Mouse (Mus musculus): ENCODE measurements at regions not wholly inside any gene's neighbourhood (a gene's known extent, or its start where the extent isn't known, plus 50 kb on each side); places are given as distances from the start of the nearest gene placed in this dataset.

DNA sequence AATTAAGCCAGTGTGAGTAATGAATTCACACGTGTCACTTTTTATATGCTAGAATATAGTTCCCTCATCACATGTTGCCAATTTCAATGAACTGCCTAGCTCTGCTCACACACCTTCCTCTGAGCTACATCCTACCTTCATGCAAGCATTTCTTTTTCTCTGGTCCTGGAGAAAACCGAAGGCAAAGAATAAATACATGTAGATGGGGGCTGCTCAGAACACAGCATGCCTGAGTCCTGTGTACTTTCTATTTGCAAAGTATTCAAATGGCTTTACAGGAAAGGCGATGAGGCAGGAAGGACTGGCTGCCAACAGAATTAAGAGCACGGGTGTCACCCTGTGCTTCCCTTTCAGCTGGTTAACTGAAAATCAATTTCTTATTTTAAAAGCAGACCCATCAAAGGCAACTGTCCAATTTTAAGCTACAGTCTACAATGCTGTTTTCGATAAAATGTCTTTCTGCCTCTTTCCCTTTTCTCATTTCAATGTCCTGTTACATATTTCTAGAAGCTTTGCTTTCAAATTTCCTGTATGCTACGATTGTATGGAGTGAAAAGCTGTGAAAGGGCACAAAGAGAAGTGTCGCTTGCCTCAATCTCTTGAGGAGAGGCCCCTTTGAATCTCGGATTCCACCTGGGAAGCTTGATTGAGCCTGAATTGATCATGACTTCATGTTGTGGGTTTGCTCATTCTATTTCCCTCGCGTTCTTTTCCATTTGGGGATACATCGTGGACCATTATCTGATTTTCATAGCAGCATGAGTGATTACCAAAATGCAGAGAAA lies 782.6 kb downstream of the Galc start:
- no peak overlapping the region for H3K27ac ChIP-seq (replicated peaks; ENCODE audit: low read depth, low read length)
- H3K4me2 ChIP-seq (ENCODE audit: low read depth, low read length): no peak overlapping the region
- H3K27me3 ChIP-seq (ENCODE audit: control insufficient read depth, insufficient read depth, low read length): no peaks in the 10 kb centered on the region
- no peak overlapping the region for H3K4me3 ChIP-seq (ENCODE audit: low read depth, low read length)
- no peaks in the 10 kb centered on the region for H3K9me3 ChIP-seq (replicated peaks; ENCODE audit: control insufficient read depth, low read length)
- no peaks in the 10 kb centered on the region for H3K36me3 ChIP-seq (replicated peaks; ENCODE audit: control insufficient read depth, insufficient read depth, low read depth, low read length)
- ATAC-seq (replicated peaks; ENCODE audit: insufficient number of reproducible peaks, low FRiP score, low TSS enrichment, low read depth) (no peak), DNase-seq (ENCODE audit: low spot score) (no peak)
- H3K9ac ChIP-seq (replicated peaks; ENCODE audit: low read length): no peak overlapping the region
- WGBS: 61% methylated on average over 11 of the region's 11 CpGs
- no peaks in the 10 kb centered on the region for H3K4me1 ChIP-seq (ENCODE audit: control insufficient read depth, insufficient read depth, low read length)

DNA sequence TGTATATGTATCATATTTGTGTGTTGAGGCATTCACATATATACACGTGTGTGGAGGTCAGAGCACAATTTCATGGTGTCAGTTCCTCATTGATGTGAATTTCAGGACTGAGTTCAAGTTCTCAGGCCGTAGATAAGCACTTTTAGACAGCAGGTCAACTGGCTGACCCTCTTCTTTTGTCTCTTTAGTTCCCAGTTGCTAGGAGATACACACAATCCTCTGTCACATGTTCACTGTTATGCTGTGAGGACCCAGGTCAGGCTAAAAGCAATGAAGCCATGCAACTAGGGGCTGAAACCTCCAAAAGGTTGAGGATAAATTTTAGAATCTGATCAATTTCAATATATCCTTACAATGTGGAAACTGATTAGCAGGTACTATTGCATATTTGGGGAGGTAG lies 783.5 kb downstream of the Galc start:
- Histone ChIP-seq H3K27ac (replicated peaks; ENCODE audit: low read depth, low read length) (no peak overlapping the region), H3K4me3 (ENCODE audit: low read depth, low read length) (no peak overlapping the region), H3K27me3 (ENCODE audit: control insufficient read depth, insufficient read depth, low read length) (no peaks in the 10 kb centered on the region), H3K4me2 (ENCODE audit: low read depth, low read length) (no peak overlapping the region), H3K36me3 (replicated peaks; ENCODE audit: control insufficient read depth, insufficient read depth, low read depth, low read length) (no peaks in the 10 kb centered on the region), H3K9ac (replicated peaks; ENCODE audit: low read length) (no peak overlapping the region), H3K4me1 (ENCODE audit: control insufficient read depth, insufficient read depth, low read length) (no peaks in the 10 kb centered on the region), H3K9me3 (replicated peaks; ENCODE audit: control insufficient read depth, low read length) (no peaks in the 10 kb centered on the region)
- ATAC-seq (replicated peaks; ENCODE audit: insufficient number of reproducible peaks, low FRiP score, low TSS enrichment, low read depth) (no peak), DNase-seq (ENCODE audit: low spot score) (no peak)
- WGBS: 58% methylated on average over 2 of the region's 2 CpGs

DNA sequence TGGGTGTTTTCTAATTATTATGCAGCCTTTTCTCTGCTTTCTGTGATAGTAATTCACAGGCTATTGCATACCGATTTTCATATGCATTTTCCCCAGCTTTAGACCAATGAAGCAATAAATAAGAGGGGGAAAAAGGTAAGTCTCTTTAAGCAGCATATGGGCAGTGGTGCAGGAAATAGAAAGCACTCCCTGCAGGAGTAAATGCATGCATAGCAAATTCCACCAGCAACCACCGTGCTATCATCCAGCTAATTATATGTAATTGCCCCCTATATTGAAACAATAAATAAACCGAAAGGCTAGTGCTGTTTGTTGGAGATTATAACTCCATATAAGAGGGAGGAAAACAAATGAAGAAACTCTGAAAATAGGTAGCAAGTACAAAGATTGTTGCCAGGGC lies 790.1 kb downstream of the Galc start:
- H3K4me3 ChIP-seq (ENCODE audit: low read depth, low read length): no peak overlapping the region
- no peak overlapping the region for H3K9ac ChIP-seq (replicated peaks; ENCODE audit: low read length)
- no peaks in the 10 kb centered on the region for H3K36me3 ChIP-seq (replicated peaks; ENCODE audit: control insufficient read depth, insufficient read depth, low read depth, low read length)
- no peaks in the 10 kb centered on the region for H3K4me1 ChIP-seq (ENCODE audit: control insufficient read depth, insufficient read depth, low read length)
- H3K27ac ChIP-seq (replicated peaks; ENCODE audit: low read depth, low read length): no peak overlapping the region
- H3K4me2 ChIP-seq (ENCODE audit: low read depth, low read length): no peak overlapping the region
- no peak for DNase-seq (ENCODE audit: low spot score)
- 62% methylated on average over 3 of the region's 3 CpGs for WGBS
- no peaks in the 10 kb centered on the region for H3K9me3 ChIP-seq (replicated peaks; ENCODE audit: control insufficient read depth, low read length)
- no peak for ATAC-seq (replicated peaks; ENCODE audit: insufficient number of reproducible peaks, low FRiP score, low TSS enrichment, low read depth)
- H3K27me3 ChIP-seq (ENCODE audit: control insufficient read depth, insufficient read depth, low read length): no peaks in the 10 kb centered on the region

DNA sequence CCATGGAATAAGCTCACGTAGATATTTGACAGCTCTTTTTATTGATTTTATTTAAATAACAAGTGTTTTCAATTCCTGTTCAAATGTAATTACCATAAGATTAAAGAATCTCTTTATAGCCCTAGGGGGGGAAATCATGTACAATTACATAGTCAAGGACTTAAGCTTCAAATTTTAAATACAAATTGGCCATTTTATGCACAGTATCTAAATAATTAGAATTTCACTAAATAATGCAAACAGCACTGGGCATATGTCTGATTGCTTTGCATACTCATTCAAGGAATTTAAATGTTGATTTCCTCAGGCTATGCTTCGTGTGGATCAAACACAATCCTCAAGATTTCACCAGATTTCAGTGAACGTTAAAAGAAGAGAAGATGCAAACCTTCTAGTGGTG lies 823.1 kb downstream of the Galc start:
- 61% methylated on average over 3 of the region's 3 CpGs for WGBS

DNA sequence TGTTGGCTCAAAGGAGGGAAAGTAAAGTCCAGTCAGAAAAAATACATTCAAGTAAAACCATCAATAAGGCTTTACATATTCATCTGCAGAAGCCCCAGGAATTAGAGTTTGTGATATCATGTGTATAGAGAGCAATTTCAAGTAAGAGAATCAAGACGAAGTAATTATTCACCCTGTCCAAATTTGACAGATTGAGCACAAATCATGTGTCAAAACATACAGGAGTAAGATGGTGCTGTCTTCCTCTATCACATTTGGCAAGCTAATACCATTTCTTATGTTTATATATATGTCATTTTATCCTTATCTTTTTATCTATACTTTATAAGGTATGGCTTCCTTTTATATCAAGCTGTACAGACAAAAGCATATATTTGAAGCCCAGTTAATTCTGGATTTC lies 825.2 kb downstream of the Galc start:
- Histone ChIP-seq H3K9me3 (replicated peaks; ENCODE audit: control insufficient read depth, low read length) (no peaks in the 10 kb centered on the region), H3K27ac (replicated peaks; ENCODE audit: low read depth, low read length) (no peak overlapping the region), H3K4me1 (ENCODE audit: control insufficient read depth, insufficient read depth, low read length) (no peaks in the 10 kb centered on the region), H3K36me3 (replicated peaks; ENCODE audit: control insufficient read depth, insufficient read depth, low read depth, low read length) (no peaks in the 10 kb centered on the region), H3K9ac (replicated peaks; ENCODE audit: low read length) (no peak overlapping the region), H3K4me3 (ENCODE audit: low read depth, low read length) (no peak overlapping the region), H3K4me2 (ENCODE audit: low read depth, low read length) (no peak overlapping the region), H3K27me3 (ENCODE audit: control insufficient read depth, insufficient read depth, low read length) (no peaks in the 10 kb centered on the region)
- DNase-seq (ENCODE audit: low spot score): no peak
- WGBS: 52% methylated on average over 1 of the region's 1 CpGs
- ATAC-seq (replicated peaks; ENCODE audit: insufficient number of reproducible peaks, low FRiP score, low TSS enrichment, low read depth): no peak

More for the DNA sequence above, 823.1 kb downstream of the Galc start:
- DNase-seq (ENCODE audit: low spot score) (no peak), ATAC-seq (replicated peaks; ENCODE audit: insufficient number of reproducible peaks, low FRiP score, low TSS enrichment, low read depth) (no peak)
- H3K9me3 ChIP-seq (replicated peaks; ENCODE audit: control insufficient read depth, low read length): no peaks in the 10 kb centered on the region
- H3K27me3 ChIP-seq (ENCODE audit: control insufficient read depth, insufficient read depth, low read length): no peaks in the 10 kb centered on the region
- H3K36me3 ChIP-seq (replicated peaks; ENCODE audit: control insufficient read depth, insufficient read depth, low read depth, low read length): no peaks in the 10 kb centered on the region
- H3K4me1 ChIP-seq (ENCODE audit: control insufficient read depth, insufficient read depth, low read length): no peaks in the 10 kb centered on the region
- no peak overlapping the region for H3K4me3 ChIP-seq (ENCODE audit: low read depth, low read length)
- H3K9ac ChIP-seq (replicated peaks; ENCODE audit: low read length): no peak overlapping the region
- H3K4me2 ChIP-seq (ENCODE audit: low read depth, low read length): no peak overlapping the region
- no peak overlapping the region for H3K27ac ChIP-seq (replicated peaks; ENCODE audit: low read depth, low read length)

DNA sequence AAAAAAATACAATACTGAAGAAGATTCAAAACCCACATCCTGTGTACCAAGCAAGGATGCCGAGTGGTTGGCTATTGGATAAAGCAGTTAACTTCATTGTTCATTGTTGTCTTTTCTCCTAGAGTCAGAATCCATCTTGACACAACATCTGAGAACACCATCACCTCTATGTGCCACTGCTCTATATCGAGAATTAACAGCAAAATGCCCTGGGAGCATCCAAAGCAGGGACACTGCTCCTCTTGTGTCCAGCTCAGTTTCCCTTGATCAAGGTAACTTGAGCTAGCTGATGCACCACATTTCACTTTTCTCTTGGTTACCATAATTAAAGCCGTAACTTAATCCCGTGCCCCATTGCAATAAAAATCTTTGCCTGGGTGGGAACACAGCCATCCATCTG lies 826.6 kb downstream of the Galc start:
- Histone ChIP-seq H3K36me3 (replicated peaks; ENCODE audit: control insufficient read depth, insufficient read depth, low read depth, low read length) (no peaks in the 10 kb centered on the region), H3K9me3 (replicated peaks; ENCODE audit: control insufficient read depth, low read length) (no peaks in the 10 kb centered on the region), H3K4me1 (ENCODE audit: control insufficient read depth, insufficient read depth, low read length) (no peaks in the 10 kb centered on the region), H3K27ac (replicated peaks; ENCODE audit: low read depth, low read length) (no peak overlapping the region), H3K9ac (replicated peaks; ENCODE audit: low read length) (no peak overlapping the region), H3K4me3 (ENCODE audit: low read depth, low read length) (no peak overlapping the region), H3K4me2 (ENCODE audit: low read depth, low read length) (no peak overlapping the region), H3K27me3 (ENCODE audit: control insufficient read depth, insufficient read depth, low read length) (no peaks in the 10 kb centered on the region)
- ATAC-seq (replicated peaks; ENCODE audit: insufficient number of reproducible peaks, low FRiP score, low TSS enrichment, low read depth) (no peak), DNase-seq (ENCODE audit: low spot score) (no peak)
- WGBS: 68% methylated on average over 4 of the region's 4 CpGs

DNA sequence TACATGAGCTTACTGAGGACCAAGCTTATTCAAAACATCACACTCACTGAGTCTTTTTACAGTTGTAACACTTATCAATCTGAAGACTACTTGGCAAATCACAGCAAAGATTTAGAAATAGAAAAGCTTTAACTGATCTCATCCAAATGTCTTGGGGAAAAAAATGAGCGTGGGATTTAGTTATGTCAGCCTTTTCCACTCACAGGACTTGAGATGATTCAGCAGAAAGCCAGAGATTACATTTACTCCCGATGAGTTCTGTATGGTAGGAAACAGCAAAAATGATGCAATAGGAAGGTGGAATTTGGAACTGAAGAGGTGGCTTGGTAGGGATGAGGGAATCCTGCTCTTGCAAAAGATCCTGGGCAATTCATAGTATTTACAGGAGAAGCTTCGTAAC lies 831.0 kb downstream of the Galc start:
- no peak for ATAC-seq (replicated peaks; ENCODE audit: insufficient number of reproducible peaks, low FRiP score, low TSS enrichment, low read depth)
- no peaks in the 10 kb centered on the region for H3K36me3 ChIP-seq (replicated peaks; ENCODE audit: control insufficient read depth, insufficient read depth, low read depth, low read length)
- DNase-seq (ENCODE audit: low spot score): no peak
- H3K9me3 ChIP-seq (replicated peaks; ENCODE audit: control insufficient read depth, low read length): no peaks in the 10 kb centered on the region
- no peaks in the 10 kb centered on the region for H3K4me1 ChIP-seq (ENCODE audit: control insufficient read depth, insufficient read depth, low read length)
- no peak overlapping the region for H3K4me3 ChIP-seq (ENCODE audit: low read depth, low read length)
- no peak overlapping the region for H3K4me2 ChIP-seq (ENCODE audit: low read depth, low read length)
- no peak overlapping the region for H3K27ac ChIP-seq (replicated peaks; ENCODE audit: low read depth, low read length)
- H3K27me3 ChIP-seq (ENCODE audit: control insufficient read depth, insufficient read depth, low read length): no peaks in the 10 kb centered on the region
- 90% methylated on average over 3 of the region's 3 CpGs for WGBS
- no peak overlapping the region for H3K9ac ChIP-seq (replicated peaks; ENCODE audit: low read length)

DNA sequence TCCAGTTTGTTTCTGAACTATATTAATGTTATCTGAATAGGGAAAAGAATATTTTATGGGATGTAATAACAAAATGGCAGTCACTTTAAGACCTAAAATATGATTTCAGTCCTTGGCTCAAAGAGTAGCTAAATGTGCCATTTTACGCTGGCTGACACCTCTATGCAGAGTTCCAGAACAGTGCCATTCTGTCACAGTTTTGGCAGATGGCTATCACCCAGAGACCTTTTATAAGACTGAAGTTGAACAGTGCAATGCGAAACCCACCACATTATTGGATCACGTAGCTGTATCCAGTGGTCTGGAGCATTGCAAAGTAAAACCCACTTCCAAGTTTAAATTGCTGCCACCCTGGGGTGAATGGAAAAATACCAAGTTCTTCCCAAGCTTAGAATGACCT lies 834.5 kb downstream of the Galc start:
- H3K4me2 ChIP-seq (ENCODE audit: low read depth, low read length): no peak overlapping the region
- no peak overlapping the region for H3K9ac ChIP-seq (replicated peaks; ENCODE audit: low read length)
- H3K27ac ChIP-seq (replicated peaks; ENCODE audit: low read depth, low read length): no peak overlapping the region
- H3K4me3 ChIP-seq (ENCODE audit: low read depth, low read length): no peak overlapping the region
- no peaks in the 10 kb centered on the region for H3K9me3 ChIP-seq (replicated peaks; ENCODE audit: control insufficient read depth, low read length)
- no peaks in the 10 kb centered on the region for H3K27me3 ChIP-seq (ENCODE audit: control insufficient read depth, insufficient read depth, low read length)
- ATAC-seq (replicated peaks; ENCODE audit: insufficient number of reproducible peaks, low FRiP score, low TSS enrichment, low read depth): no peak
- no peak for DNase-seq (ENCODE audit: low spot score)
- H3K36me3 ChIP-seq (replicated peaks; ENCODE audit: control insufficient read depth, insufficient read depth, low read depth, low read length): no peaks in the 10 kb centered on the region
- WGBS: 85% methylated on average over 3 of the region's 3 CpGs
- H3K4me1 ChIP-seq (ENCODE audit: control insufficient read depth, insufficient read depth, low read length): no peaks in the 10 kb centered on the region

Data from embryonic facial prominence, embryonic 11.5 days (tissue).